11 mouse cellular contexts compared by ENCODE assay signal in the genomic region with DNA sequence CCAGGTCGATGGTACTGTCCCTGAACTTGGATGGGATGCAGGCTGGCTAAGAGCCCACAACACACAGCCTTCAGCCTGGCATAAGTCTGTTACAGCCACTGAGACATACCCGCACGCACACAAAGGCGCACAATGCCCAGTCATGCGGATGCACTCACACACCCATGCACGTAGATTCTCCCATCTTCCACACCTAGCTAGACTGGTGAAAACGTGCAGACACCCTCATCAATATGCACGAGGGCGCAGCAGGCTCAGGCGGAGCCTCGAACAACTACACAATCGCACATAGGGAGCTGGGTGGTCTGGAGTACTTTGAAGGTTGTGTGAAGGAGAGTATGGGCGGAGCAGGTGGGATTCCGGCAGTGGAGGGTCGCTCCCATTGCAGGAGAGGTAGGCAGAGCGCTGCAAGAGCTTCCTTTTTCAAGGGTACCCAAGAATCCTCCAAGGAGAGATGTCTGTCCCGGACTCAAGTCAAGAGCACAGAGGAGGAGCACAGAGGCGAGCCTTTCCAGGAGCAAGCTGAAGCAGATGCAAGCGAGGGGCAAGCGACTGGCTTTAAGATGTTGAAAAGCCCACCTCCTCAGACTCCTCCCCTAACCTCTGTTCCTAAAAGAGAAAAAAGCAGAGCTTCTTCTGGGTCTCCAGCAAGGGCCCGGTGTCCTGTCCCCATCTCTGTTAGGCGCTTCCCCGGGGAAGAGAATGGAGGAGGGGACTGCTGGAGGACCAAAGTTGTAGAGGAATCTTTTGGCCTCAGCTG. TPM values are rescaled to one million over a fixed set of nuclear protein-coding genes. Genes with fewer than 3 reads are reported as not detected.
A peak's percentile ranks its signal among the peaks of the same experiment; 100 is the strongest.
DNase-seq lines count a peak whose midpoint lies in the region; ATAC-seq lines count a peak whose summit lies in the region.
"Had no signal": no experiment of that assay in that cellular context is flagged by ENCODE, and none has a peak within 500 bp of the region (broad histone marks: within the 10 kb centered on the region; RNA-seq: fewer than 3 reads in every experiment).

No protein-coding gene starts in this region.

- intact Hi-C loops in heart, postnatal 10 days (cut with DNase I), result loop anchor here (10.0 kb wide), 1 partner anchor 161 kb away; no protein-coding TSS in a partner anchor

- H3K4me2 ChIP-seq in heart, embryonic 16.5 days (ENCODE audit: low read depth, low read length), result peak overlapping the region; percentile 70; the same call in 1 of the 2 replicates
- peak overlapping the region; percentile 60 for H3K4me2 ChIP-seq in forebrain, embryonic 14.5 days (ENCODE audit: low read length)
- H3K4me2 ChIP-seq in midbrain, embryonic 13.5 days (replicated peaks), result peak overlapping the region; percentile 72

- peaks cover 3% of the 10 kb centered on the region for H3K4me1 ChIP-seq in heart, embryonic 16.5 days (ENCODE audit: control insufficient read depth, insufficient read depth, low read length)
- peaks cover 8% of the 10 kb centered on the region; the same call in 1 of the 2 replicates for H3K4me1 ChIP-seq in forebrain, embryonic 14.5 days (ENCODE audit: control insufficient read depth, insufficient read depth, low read length)
- peaks cover 33% of the 10 kb centered on the region for H3K4me1 ChIP-seq in midbrain, embryonic 13.5 days (replicated peaks)

- no peak overlapping the region for H3K4me3 ChIP-seq in heart, embryonic 16.5 days (ENCODE audit: low read length)
- peak overlapping the region; percentile 46 for H3K4me3 ChIP-seq in forebrain, embryonic 14.5 days (ENCODE audit: low read depth, low read length)
- peak overlapping the region; percentile 62 for H3K4me3 ChIP-seq in midbrain, embryonic 13.5 days (replicated peaks)

- no peaks in the 10 kb centered on the region for H3K36me3 ChIP-seq in heart, embryonic 16.5 days (ENCODE audit: control insufficient read depth, insufficient read depth)
- H3K36me3 ChIP-seq in forebrain, embryonic 14.5 days (ENCODE audit: control insufficient read depth, insufficient read depth, low read length), result no peaks in the 10 kb centered on the region
- no peaks in the 10 kb centered on the region for H3K36me3 ChIP-seq in midbrain, embryonic 13.5 days

- no peak for ATAC-seq in heart, embryonic 16.5 days (replicated peaks; ENCODE audit: extremely low read depth, insufficient read depth, low FRiP score)
- ATAC-seq in forebrain, embryonic 14.5 days, result peak; percentile 40
- peak; percentile 55 for ATAC-seq in midbrain, embryonic 13.5 days

- 5% methylated on average over 23 of the region's 23 CpGs for WGBS in heart, embryonic 16.5 days
- WGBS in forebrain, embryonic 14.5 days, result 2% methylated on average over 23 of the region's 23 CpGs
- 2% methylated on average over 23 of the region's 23 CpGs for WGBS in midbrain, embryonic 13.5 days

- no peak overlapping the region for H3K9ac ChIP-seq in heart, embryonic 16.5 days (ENCODE audit: low read length)
- H3K9ac ChIP-seq in forebrain, embryonic 14.5 days (ENCODE audit: low read length), result peak overlapping the region; percentile 55
- H3K9ac ChIP-seq in midbrain, embryonic 13.5 days (replicated peaks), result peak overlapping the region; percentile 74

- DNase-seq in heart, postnatal 10 days, result no peak
- peak; percentile 61 for DNase-seq in ZHBTc4 (ENCODE audit: low read depth, low spot score)
- DNase-seq in forebrain, embryonic 14.5 days (ENCODE audit: low spot score), result peak; percentile 64
- DNase-seq in gastrocnemius, postnatal 10 days, result no peak
- no peak for DNase-seq in ovary, postnatal 36 days (ENCODE audit: low spot score)
- DNase-seq in left cerebral cortex, adult 8-10 months (ENCODE audit: low spot score in 2 of 2), result no peak

- H3K27ac ChIP-seq in heart, embryonic 16.5 days (ENCODE audit: low read length), result no peak overlapping the region
- H3K27ac ChIP-seq in forebrain, embryonic 14.5 days (ENCODE audit: low read depth, low read length), result peak overlapping the region; percentile 55
- peak overlapping the region; percentile 77 for H3K27ac ChIP-seq in midbrain, embryonic 13.5 days

- no peaks in the 10 kb centered on the region for H3K9me3 ChIP-seq in heart, embryonic 16.5 days (replicated peaks; ENCODE audit: control insufficient read depth, low read length)
- H3K9me3 ChIP-seq in forebrain, embryonic 14.5 days (replicated peaks; ENCODE audit: control insufficient read depth, low read length), result no peaks in the 10 kb centered on the region
- no peaks in the 10 kb centered on the region for H3K9me3 ChIP-seq in midbrain, embryonic 13.5 days

- peaks cover 46% of the 10 kb centered on the region for H3K27me3 ChIP-seq in heart, embryonic 16.5 days (ENCODE audit: control insufficient read depth, insufficient read depth, low read length)
- H3K27me3 ChIP-seq in forebrain, embryonic 14.5 days (replicated peaks; ENCODE audit: control insufficient read depth, insufficient read depth, low read length), result peaks cover 17% of the 10 kb centered on the region
- peaks cover 22% of the 10 kb centered on the region for H3K27me3 ChIP-seq in midbrain, embryonic 13.5 days

RNA-seq across cellular contexts. Expression of a gene that starts 1.0 kb away (rescaled TPM):
- not detected in 2 replicates for polyA plus RNA-seq in heart, embryonic 16.5 days (2015; fragmentation: Nextera tagmentation; extraction: Ambion mirVana)
- total RNA-seq in heart, postnatal 10 days (2021), result not detected
- polyA plus RNA-seq in forebrain, embryonic 14.5 days (2014; fragmentation: Nextera tagmentation; extraction: Ambion mirVana), result 5.5 and 6.3 TPM in 2 replicates
- polyA plus RNA-seq in midbrain, embryonic 13.5 days (2015; fragmentation: Nextera tagmentation; extraction: Ambion mirVana), result 6.6 and 7.6 TPM in 2 replicates
- not detected for total RNA-seq in gastrocnemius, postnatal 10 days (2021)
- 1 to 10 TPM; 1.8 to 3.0 (median 2.6) TPM for total RNA-seq in left cerebral cortex, adult 8-10 months (2022)
- total RNA-seq: hematopoietic stem cell, adult 5-6 weeks had no signal
- polyA plus RNA-seq: lung, embryonic 16.5 days; small intestine, adult 2 months had no signal

Comparison
In these comparisons a context has a peak if more than half of its experiments do, and no peak if none do; other contexts are left out.
1. DNase-seq: peak in ZHBTc4 (single experiment) and forebrain, embryonic 14.5 days (single experiment); none in heart, postnatal 10 days (0 of 2), gastrocnemius, postnatal 10 days (single experiment), ovary, postnatal 36 days (single experiment) and left cerebral cortex, adult 8-10 months (0 of 2).
2. Peak in every context shown above with its lines, with median percentiles within 50 percentile points of each other: H3K4me2 ChIP-seq.